Mouse (Mus musculus): ENCODE results near the gene Flg2.

The Flg2 gene

DNA sequence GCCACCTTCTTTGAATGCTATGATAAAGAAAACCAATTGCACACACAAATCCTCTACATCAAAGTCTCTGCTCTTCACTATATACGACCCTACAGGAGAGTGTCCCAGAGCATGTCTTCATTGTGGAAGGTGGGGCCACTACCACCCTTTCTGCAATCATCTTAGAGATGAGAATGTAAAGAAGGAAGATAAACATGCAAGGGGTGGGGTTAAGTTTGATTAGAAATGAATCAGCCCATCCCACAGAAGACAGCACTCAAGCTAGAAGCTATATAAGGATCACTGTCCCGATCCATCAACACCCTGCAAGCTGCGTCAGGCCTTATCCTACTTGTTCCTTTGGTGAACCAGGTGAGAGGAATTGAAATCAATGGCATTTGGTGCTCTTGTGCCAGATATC, at the start of gene Flg2:
Gene Flg2 (plus strand): TSS at position 301 of the 400 bp plus-strand sequence.
- DNase-seq (ENCODE audit: low spot score), result no peak

DNA sequence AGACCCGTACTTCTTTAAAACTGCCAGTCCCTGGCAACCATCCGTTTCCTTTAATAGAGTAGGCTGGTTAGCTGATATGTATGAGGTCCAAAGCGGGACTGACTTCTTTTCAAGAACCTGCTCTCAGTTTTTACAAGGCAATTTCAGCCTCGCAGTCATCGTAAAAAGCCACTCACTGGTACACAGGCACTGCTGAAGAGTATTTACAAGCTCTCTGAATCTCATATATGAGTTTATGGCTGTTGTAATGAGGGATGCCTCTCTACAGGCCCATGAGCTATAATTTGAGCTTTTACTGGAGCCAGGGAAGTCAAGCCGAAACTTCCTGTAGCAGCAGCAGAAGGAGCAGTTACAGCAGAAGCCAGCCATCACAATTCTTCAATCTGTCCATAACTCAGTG, 34.6 kb upstream of the Flg2 start:
- DNase-seq (ENCODE audit: low spot score), result no peak

DNA sequence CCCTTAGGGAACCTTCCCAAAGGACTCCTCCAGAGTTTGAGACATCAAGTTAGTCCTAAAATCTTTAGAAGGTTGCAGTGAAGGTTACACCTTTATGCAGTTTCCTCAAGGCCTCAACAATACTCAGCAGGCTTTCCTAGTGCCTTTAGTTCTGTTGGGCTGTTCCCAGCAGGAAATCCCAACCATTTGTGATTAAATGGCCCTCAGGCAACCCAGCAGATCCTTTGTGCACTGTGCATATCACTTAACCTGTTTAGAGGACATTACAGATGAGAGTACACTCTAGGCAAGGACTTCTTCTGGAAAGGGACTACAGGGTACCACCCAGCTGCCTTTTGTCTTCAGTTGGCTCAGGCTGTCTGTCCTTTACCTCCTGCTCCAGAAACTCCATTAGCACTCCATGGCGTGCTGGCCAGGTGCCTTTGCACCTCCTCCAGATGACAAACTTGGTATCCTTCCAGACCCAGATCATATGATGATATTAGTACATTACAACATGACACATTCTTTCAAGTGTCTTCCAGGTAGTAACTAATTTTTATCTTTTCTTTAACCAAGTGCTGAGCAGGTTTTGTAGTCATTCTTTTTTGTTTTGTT, 34.0 kb upstream of the Flg2 start:
- no peak for DNase-seq (ENCODE audit: low spot score)

DNA sequence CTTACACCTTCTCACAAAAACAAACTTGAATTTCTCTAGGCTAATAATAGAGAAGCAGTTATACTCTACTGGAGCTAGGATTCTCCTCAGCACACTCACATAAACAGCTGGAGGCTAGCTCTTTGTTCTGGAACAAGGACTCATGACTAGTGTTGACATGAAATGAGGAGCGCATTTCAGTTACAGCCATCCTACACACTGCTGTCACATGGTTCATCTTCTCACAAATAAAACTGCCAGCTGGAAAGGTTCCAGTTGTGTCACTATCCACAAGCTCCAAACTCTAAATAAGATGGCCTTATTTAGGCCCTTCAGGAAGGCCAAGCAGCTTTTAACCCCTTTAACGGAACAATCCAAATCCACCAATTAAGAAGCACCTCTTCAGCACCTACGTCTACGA, 16.2 kb upstream of the Flg2 start:
- no peak for DNase-seq (ENCODE audit: low spot score)

DNA sequence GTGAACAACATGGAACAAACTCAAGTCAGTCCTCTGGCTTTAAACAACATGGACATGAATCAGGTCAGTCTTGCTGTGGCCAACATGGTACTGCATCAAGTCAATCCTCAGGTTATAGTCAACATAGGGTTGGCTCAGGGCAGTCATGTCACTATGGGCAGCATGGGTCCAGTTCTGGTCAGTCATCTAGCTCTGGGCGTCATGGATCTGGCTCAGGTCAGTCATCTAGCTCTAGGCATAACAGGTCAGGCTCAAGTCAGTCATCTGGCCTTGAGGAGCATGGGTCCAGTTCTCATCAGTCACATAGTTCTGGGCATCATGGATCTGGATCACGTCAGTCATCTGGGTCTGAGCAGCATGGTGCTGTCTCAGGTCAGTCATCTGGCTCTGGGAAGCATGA, 4.9 kb downstream of the Flg2 start:
- no peak for DNase-seq (ENCODE audit: low spot score)

DNA sequence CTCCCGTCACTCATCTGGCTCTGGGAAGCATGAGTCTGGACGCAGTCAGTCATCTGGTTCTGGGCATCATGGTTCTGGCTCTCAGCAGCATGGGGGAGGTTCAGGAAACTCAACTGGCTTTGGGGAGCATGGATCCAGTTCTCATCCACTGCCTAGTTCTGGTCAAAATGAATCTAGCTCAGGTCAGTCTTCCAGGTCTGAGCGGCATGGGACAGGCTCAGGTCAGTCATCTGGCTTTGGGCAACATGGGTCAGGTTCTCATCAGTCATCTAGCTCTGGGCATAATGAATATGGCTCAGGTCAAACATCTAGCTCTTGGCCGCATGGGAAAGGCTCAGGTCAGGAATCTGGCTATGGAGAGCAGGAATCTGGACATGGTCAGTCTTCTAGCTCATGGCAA, 5.4 kb downstream of the Flg2 start:
- DNase-seq (ENCODE audit: low spot score), result no peak
